Mouse (Mus musculus) embryonic fibroblast, embryonic 13.5 days (primary cell): ENCODE results near the gene Vipr1.

Experiments used
- CTCF ChIP-seq: IDR thresholded peaks from 2 replicates; pipeline ENCODE4 v1.5.1; 2011; ENCODE audit warnings: mild to moderate bottlenecking, control low read depth, low read length, moderate library complexity, borderline replicate concordance; ENCODE audit not compliant: insufficient read depth
- POLR2A ChIP-seq: IDR thresholded peaks from 2 replicates; pipeline ENCODE4 v1.6.1; 2011; ENCODE audit warnings: low read depth, mild to moderate bottlenecking, control low read depth, low read length, moderate library complexity

GRCm38 (mm10) chr9:121624920-121625319 is 17.6 kb upstream of the Vipr1 start:
- TF ChIP-seq POLR2A (no peak), CTCF (no peak)
